ENCODE assay signal across 9 mouse cellular contexts in genomic region chrX:153636247-153636646, GRCm38 (mm10). TPM values are rescaled to one million over a fixed set of nuclear protein-coding genes. Genes with fewer than 3 reads are reported as not detected.
DNase-seq lines count a peak whose midpoint lies in the region; ATAC-seq and TF ChIP-seq lines count a peak whose summit lies in the region.
"Had no signal": no experiment of that assay in that cellular context is flagged by ENCODE, and none has a peak within 500 bp of the region (broad histone marks: within the 10 kb centered on the region; RNA-seq: fewer than 3 reads in every experiment).

No protein-coding gene starts in this region.

- H3K4me3 ChIP-seq in heart, postnatal 0 days (ENCODE audit: low read depth, low read length): no peak overlapping the region
- H3K4me3 ChIP-seq in midbrain, postnatal 0 days (ENCODE audit: low read depth, low read length): no peak overlapping the region
- H3K4me3 ChIP-seq in midbrain, embryonic 16.5 days (ENCODE audit: low read depth, low read length): no peak overlapping the region
- H3K4me3 ChIP-seq: myocyte had no signal

- no peaks in the 10 kb centered on the region for H3K27me3 ChIP-seq in heart, postnatal 0 days (ENCODE audit: control insufficient read depth, insufficient read depth, low read length)
- H3K27me3 ChIP-seq in midbrain, postnatal 0 days (ENCODE audit: insufficient read depth, low read length): no peaks in the 10 kb centered on the region
- H3K27me3 ChIP-seq in midbrain, embryonic 16.5 days (ENCODE audit: control insufficient read depth, insufficient read depth, low read depth, low read length): no peaks in the 10 kb centered on the region

- no peak for ATAC-seq in heart, postnatal 0 days (ENCODE audit: insufficient read depth, low read depth)
- no peak for ATAC-seq in midbrain, postnatal 0 days (ENCODE audit: low FRiP score)
- ATAC-seq in midbrain, embryonic 16.5 days: no peak
- ATAC-seq in erythroid progenitor cell, adult 5-6 weeks (replicated peaks; ENCODE audit: low FRiP score, poor library complexity, severe bottlenecking): no peak

- no peak overlapping the region for H3K27ac ChIP-seq in heart, postnatal 0 days (ENCODE audit: low read depth)
- no peak overlapping the region for H3K27ac ChIP-seq in midbrain, postnatal 0 days (ENCODE audit: low read depth, low read length)
- H3K27ac ChIP-seq in midbrain, embryonic 16.5 days (ENCODE audit: low read length): no peak overlapping the region

- no peak for TF ChIP-seq EP300 in heart, postnatal 0 days (IDR thresholded peaks at IDR 0.05; ENCODE audit: low read depth)

- H3K4me2 ChIP-seq in heart, postnatal 0 days (ENCODE audit: low read depth, low read length): no peak overlapping the region
- no peak overlapping the region for H3K4me2 ChIP-seq in midbrain, postnatal 0 days (ENCODE audit: low read depth, low read length, poor library complexity, severe bottlenecking)
- H3K4me2 ChIP-seq in midbrain, embryonic 16.5 days (ENCODE audit: low read length): no peak overlapping the region

- peak; percentile 51 for TF ChIP-seq CTCF in heart, postnatal 0 days (IDR thresholded peaks at IDR 0.05; ENCODE audit: low read depth)
- peak; percentile 61 for TF ChIP-seq CTCF in midbrain, postnatal 0 days (IDR thresholded peaks at IDR 0.05)

- no peak overlapping the region for H3K9ac ChIP-seq in heart, postnatal 0 days (replicated peaks; ENCODE audit: low read depth, low read length)
- no peak overlapping the region for H3K9ac ChIP-seq in midbrain, postnatal 0 days (replicated peaks; ENCODE audit: low read length, poor library complexity, severe bottlenecking)
- H3K9ac ChIP-seq in midbrain, embryonic 16.5 days (ENCODE audit: low read depth, low read length): no peak overlapping the region

- WGBS in heart, postnatal 0 days: 0% methylated on average over 1 of the region's 1 CpGs
- WGBS in midbrain, postnatal 0 days: 4% methylated on average over 1 of the region's 1 CpGs
- 12% methylated on average over 1 of the region's 1 CpGs for WGBS in midbrain, embryonic 16.5 days

- peak; percentile 7 for DNase-seq in heart, postnatal 0 days (ENCODE audit: low spot score)
- no peak for DNase-seq in heart, postnatal 36 days
- peak; percentile 25 for DNase-seq in midbrain, postnatal 0 days (ENCODE audit: low spot score)
- DNase-seq in brain, adult 2 months (ENCODE audit: low read depth, low spot score): peak; percentile 34
- DNase-seq in mesoderm, embryonic 11.5 days (ENCODE audit: low read depth, low spot score): peak; percentile 2
- DNase-seq in urinary bladder, postnatal 10 days (ENCODE audit: low spot score): no peak

- no peaks in the 10 kb centered on the region for H3K36me3 ChIP-seq in heart, postnatal 0 days (replicated peaks; ENCODE audit: control insufficient read depth, insufficient read depth, low read length)
- H3K36me3 ChIP-seq in midbrain, postnatal 0 days (ENCODE audit: insufficient read depth, low read length): no peaks in the 10 kb centered on the region
- H3K36me3 ChIP-seq in midbrain, embryonic 16.5 days (ENCODE audit: control insufficient read depth, insufficient read depth, low read length): no peaks in the 10 kb centered on the region

- intact Hi-C loops in heart, postnatal 36 days (cut with DNase I): loop anchor here (1.0 to 5.0 kb wide), 2 partner anchors 71 to 86 kb away; partner anchors contain the start of gene Nbdy

- no peaks in the 10 kb centered on the region for H3K4me1 ChIP-seq in heart, postnatal 0 days (ENCODE audit: control insufficient read depth, insufficient read depth)
- H3K4me1 ChIP-seq in midbrain, postnatal 0 days (ENCODE audit: insufficient read depth, low read length): no peaks in the 10 kb centered on the region
- no peaks in the 10 kb centered on the region for H3K4me1 ChIP-seq in midbrain, embryonic 16.5 days (ENCODE audit: control insufficient read depth, insufficient read depth, low read length)

- no peaks in the 10 kb centered on the region for H3K9me3 ChIP-seq in heart, postnatal 0 days (replicated peaks; ENCODE audit: control insufficient read depth, low read length)
- no peaks in the 10 kb centered on the region for H3K9me3 ChIP-seq in midbrain, postnatal 0 days (ENCODE audit: low read length)
- no peaks in the 10 kb centered on the region for H3K9me3 ChIP-seq in midbrain, embryonic 16.5 days (replicated peaks; ENCODE audit: control insufficient read depth, low read length, poor library complexity, severe bottlenecking)

RNA-seq across cellular contexts. Expression of gene Kctd12b, which starts 59.9 kb away (rescaled TPM):
- total RNA-seq in heart, postnatal 0 days (2014; rRNA removed; ENCODE audit: low replicate concordance): 7.8 and 16.2 TPM in 2 replicates
- 6.2 and 6.4 TPM in 2 replicates for polyA plus RNA-seq in heart, postnatal 0 days (2015; fragmentation: Nextera tagmentation; extraction: Ambion mirVana)
- total RNA-seq in heart, postnatal 36 days (2021): 1 to 10 TPM; 9.4 to 9.6 TPM
- total RNA-seq in midbrain, postnatal 0 days (2014; rRNA removed): 5.8 and 6.3 TPM in 2 replicates
- polyA plus RNA-seq in midbrain, postnatal 0 days (2015; fragmentation: Nextera tagmentation; extraction: Ambion mirVana): 2.7 and 3.6 TPM in 2 replicates
- 3.4 and 4.4 TPM in 2 replicates for polyA plus RNA-seq in midbrain, embryonic 16.5 days (2015; fragmentation: Nextera tagmentation; extraction: Ambion mirVana)
- 0.42 and 3.2 TPM in 2 replicates for total RNA-seq in erythroid progenitor cell, adult 5-6 weeks (2015; ENCODE audit: low replicate concordance)
- 0.77 and 2.1 TPM in 2 replicates for total RNA-seq in erythroid progenitor cell, adult 5-6 weeks (2017; ENCODE audit: low replicate concordance)

Comparison
In these comparisons a context has a peak if more than half of its experiments do, and no peak if none do; other contexts are left out.
1. DNase-seq: peak in heart, postnatal 0 days (single experiment), midbrain, postnatal 0 days (single experiment), brain, adult 2 months (single experiment) and mesoderm, embryonic 11.5 days (single experiment); none in heart, postnatal 36 days (0 of 2) and urinary bladder, postnatal 10 days (single experiment).